Mouse (Mus musculus) intestine, embryonic 16.5 days (tissue): ENCODE measurements at regions not wholly inside any gene's neighbourhood (a gene's known extent, or its start where the extent isn't known, plus 50 kb on each side); places are given as distances from the start of the nearest gene placed in this dataset.
"Not testable (repeated sequence)": the region's sequence is repeated elsewhere in the genome, so short reads cannot be mapped to it uniquely, and the experiment has no call there.

ENCODE experiments used
- ATAC-seq: fragments of 200-750 bp; cut with Nextera tagmentation; 2 replicates; pipeline ENCODE4 v1.8.0; 2017; ENCODE audit warnings: moderate TSS enrichment, moderate library complexity
- H3K27ac ChIP-seq: fragments of 300-500 bp; sonication (generic); 2 replicates; pipeline ENCODE4 v1.5.1; 2014; ENCODE audit warnings: mild to moderate bottlenecking, low read length
- H3K27me3 ChIP-seq: fragments of 300-500 bp; sonication (generic); replicated peaks from 2 replicates; pipeline ENCODE4 v1.6.1; 2014; ENCODE audit warnings: low read length, control low read depth, mixed read lengths; ENCODE audit not compliant: control insufficient read depth, insufficient read depth
- H3K36me3 ChIP-seq: fragments of 300-500 bp; sonication (generic); 2 replicates; pipeline ENCODE4 v1.6.1; 2014; ENCODE audit warnings: low read length, control low read depth; ENCODE audit not compliant: control insufficient read depth, insufficient read depth
- H3K4me1 ChIP-seq: fragments of 300-500 bp; sonication (generic); 2 replicates; pipeline ENCODE4 v1.6.1; 2014; ENCODE audit warnings: low read length, control low read depth, mixed read lengths; ENCODE audit not compliant: control insufficient read depth, insufficient read depth
- H3K4me2 ChIP-seq: fragments of 300-500 bp; sonication (generic); 2 replicates; pipeline ENCODE4 v1.6.1; 2014; ENCODE audit warnings: low read depth, low read length, control low read depth
- H3K4me3 ChIP-seq: fragments of 300-500 bp; sonication (generic); 2 replicates; pipeline ENCODE4 v1.5.1; 2014; ENCODE audit warnings: mild to moderate bottlenecking, low read length
- H3K9ac ChIP-seq: fragments of 300-500 bp; sonication (generic); 2 replicates; pipeline ENCODE4 v1.6.1; 2014; ENCODE audit warnings: low read depth, low read length
- H3K9me3 ChIP-seq: fragments of 300-500 bp; sonication (generic); 2 replicates; pipeline ENCODE4 v1.6.1; 2016; ENCODE audit warnings: low read length, control low read depth; ENCODE audit not compliant: control insufficient read depth
- WGBS: fragments of 180-500 bp; shearing (Covaris S2); extraction: QIAGEN DNeasy Blood & Tissue Kit; methylation state at CpG from one replicate; pipeline ENCODE4 v1.1.7; 2014; 5-methylcytosine and 5-hydroxymethylcytosine counted together

GRCm38 (mm10) chr12:113322173-113322572 is 136.4 kb downstream of the Tmem121 start:
- H3K9me3 ChIP-seq, result no peaks in the 10 kb centered on the region
- no peaks in the 10 kb centered on the region for H3K4me1 ChIP-seq
- no peaks in the 10 kb centered on the region for H3K27me3 ChIP-seq
- no peak overlapping the region for H3K4me2 ChIP-seq
- H3K36me3 ChIP-seq, result no peaks in the 10 kb centered on the region
- no peak overlapping the region for H3K27ac ChIP-seq
- 87% methylated on average over 2 of the region's 2 CpGs for WGBS
- no peak overlapping the region for H3K4me3 ChIP-seq
- H3K9ac ChIP-seq, result no peak overlapping the region
- no peak for ATAC-seq

DNA sequence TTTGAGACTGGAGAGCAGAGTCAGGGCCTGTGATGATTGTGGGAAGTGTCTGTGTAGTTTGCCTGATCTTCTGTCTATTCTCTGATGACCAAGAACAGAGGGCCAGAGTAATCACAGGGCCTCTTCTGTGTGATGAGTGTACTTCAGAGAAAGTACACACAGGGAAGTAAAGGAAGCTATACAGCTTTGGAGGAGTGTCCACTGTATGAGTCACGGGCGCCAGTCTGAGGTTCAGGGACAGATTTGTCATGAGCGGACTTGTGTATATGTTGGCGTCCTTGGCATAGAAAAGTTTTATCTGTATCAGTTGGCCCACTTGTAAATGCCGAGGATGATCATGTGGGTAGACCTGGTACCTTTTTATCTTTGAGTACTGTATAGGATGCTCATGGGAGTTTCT is 142.1 kb downstream of the Tmem121 start:
- no peak overlapping the region for H3K9ac ChIP-seq
- no peak for ATAC-seq
- H3K4me1 ChIP-seq, result no peaks in the 10 kb centered on the region
- H3K27me3 ChIP-seq, result no peaks in the 10 kb centered on the region
- H3K4me3 ChIP-seq, result no peak overlapping the region
- H3K27ac ChIP-seq, result no peak overlapping the region
- H3K4me2 ChIP-seq, result no peak overlapping the region
- WGBS, result 88% methylated on average over 5 of the region's 5 CpGs
- H3K36me3 ChIP-seq, result no peaks in the 10 kb centered on the region
- no peaks in the 10 kb centered on the region for H3K9me3 ChIP-seq

DNA sequence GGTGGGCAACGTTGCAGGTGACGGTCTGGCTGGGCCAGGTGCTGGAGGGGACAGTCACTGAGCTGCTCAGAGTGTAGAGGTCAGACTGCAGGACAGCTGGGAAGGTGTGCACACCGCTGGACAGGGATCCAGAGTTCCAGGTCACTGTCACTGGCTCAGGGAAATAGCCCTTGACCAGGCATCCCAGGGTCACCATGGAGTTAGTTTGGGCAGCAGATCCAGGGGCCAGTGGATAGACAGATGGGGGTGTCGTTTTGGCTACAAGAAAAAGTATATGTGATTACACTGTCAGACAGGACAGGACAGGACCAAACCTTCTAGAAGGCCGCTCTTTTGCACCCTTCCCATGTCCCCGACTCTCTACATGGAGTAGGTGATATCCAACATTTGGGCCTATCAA is 144.5 kb downstream of the Tmem121 start:
- H3K9me3 ChIP-seq, result no peaks in the 10 kb centered on the region
- H3K4me1 ChIP-seq, result no peaks in the 10 kb centered on the region
- 84% methylated on average over 6 of the region's 6 CpGs for WGBS
- H3K4me2 ChIP-seq, result no peak overlapping the region
- no peak for ATAC-seq
- H3K9ac ChIP-seq, result no peak overlapping the region
- no peak overlapping the region for H3K27ac ChIP-seq
- H3K4me3 ChIP-seq, result no peak overlapping the region
- no peaks in the 10 kb centered on the region for H3K27me3 ChIP-seq
- no peaks in the 10 kb centered on the region for H3K36me3 ChIP-seq

DNA sequence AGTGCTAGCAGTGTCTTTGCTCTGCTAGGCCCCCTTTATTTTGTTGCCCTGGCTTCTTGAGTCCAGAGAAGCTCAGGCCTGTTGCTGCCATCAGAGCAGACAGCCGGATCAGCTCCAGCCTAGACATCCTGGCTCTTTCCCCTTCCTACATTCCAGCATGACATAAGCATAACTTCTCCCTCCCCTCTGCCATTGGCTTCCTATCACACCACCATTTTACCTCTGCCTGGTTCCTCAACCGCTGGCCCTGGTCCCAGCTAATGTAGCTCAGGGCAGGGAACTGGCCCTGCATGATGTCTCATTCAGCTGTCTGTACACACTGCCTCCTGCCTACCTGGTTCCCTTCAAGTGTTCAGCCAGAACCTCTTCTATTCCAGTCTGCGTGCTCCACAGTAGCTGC is 146.5 kb downstream of the Tmem121 start:
- H3K27ac ChIP-seq, result no peak overlapping the region
- no peaks in the 10 kb centered on the region for H3K4me1 ChIP-seq
- no peak overlapping the region for H3K4me2 ChIP-seq
- H3K36me3 ChIP-seq, result no peaks in the 10 kb centered on the region
- WGBS, result 72% methylated on average over 3 of the region's 3 CpGs
- H3K4me3 ChIP-seq, result no peak overlapping the region
- H3K9me3 ChIP-seq, result no peaks in the 10 kb centered on the region
- ATAC-seq, result peak; percentile 56; the same call in 1 of the 2 replicates
- H3K9ac ChIP-seq, result no peak overlapping the region
- H3K27me3 ChIP-seq, result no peaks in the 10 kb centered on the region

- no peaks in the 10 kb centered on the region for H3K9me3 ChIP-seq
- H3K9ac ChIP-seq, result no peak overlapping the region
- H3K4me1 ChIP-seq, result no peaks in the 10 kb centered on the region
- no peaks in the 10 kb centered on the region for H3K27me3 ChIP-seq
- H3K27ac ChIP-seq, result no peak overlapping the region
- H3K4me3 ChIP-seq, result no peak overlapping the region
- H3K36me3 ChIP-seq, result no peaks in the 10 kb centered on the region
- no peak overlapping the region for H3K4me2 ChIP-seq
- peak; percentile 59; the same call in 1 of the 2 replicates for ATAC-seq
Observed at GRCm38 (mm10) chr12:113333399-113333798, 147.7 kb downstream of the Tmem121 start.

DNA sequence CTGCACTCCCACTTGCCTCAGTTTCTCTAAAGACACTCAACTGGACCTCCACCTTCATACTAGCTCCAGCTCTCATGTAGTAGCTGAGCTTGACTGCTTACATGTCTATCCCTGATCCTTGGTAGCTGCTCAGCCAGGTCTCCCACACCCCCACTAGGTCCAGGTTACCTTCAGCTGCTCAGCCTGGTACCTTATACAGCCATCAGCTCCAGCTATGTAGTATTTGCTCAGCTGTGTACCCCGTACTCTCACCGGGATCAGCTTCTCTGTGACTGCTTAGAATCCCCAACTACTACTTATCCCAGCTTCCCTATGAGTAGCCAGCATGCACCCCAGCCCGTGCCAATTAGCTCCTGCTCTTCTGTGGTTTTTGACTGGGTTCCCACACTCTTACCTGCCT is 148.1 kb downstream of the Tmem121 start:
- not testable (repeated sequence) for H3K4me2 ChIP-seq, H3K4me3 ChIP-seq, H3K27ac ChIP-seq, H3K27me3 ChIP-seq, H3K4me1 ChIP-seq, H3K36me3 ChIP-seq, H3K9me3 ChIP-seq, H3K9ac ChIP-seq
- 66% methylated on average over 3 of the region's 3 CpGs for WGBS
- peak; percentile 63; the same call in 1 of the 2 replicates for ATAC-seq

DNA sequence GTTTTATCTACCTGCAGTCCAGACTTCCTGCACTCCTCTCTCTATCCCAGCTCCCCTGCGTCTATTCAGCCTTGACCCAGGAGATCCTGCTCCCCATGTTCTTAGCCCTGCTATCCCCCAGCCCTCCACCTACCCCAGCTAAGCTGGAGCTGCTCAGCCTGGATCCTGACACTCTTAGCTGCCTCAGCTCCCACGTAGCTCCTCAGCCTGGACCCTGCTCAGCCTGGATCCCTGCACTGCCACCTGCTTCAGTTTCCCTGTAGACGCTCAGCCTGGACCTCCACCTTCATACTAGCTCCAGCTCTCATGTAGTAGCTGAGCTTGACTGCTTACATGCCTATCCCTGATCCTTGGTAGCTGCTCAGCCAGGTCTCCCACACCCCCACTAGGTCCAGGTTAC is 151.5 kb downstream of the Tmem121 start:
- no peaks in the 10 kb centered on the region for H3K27me3 ChIP-seq
- WGBS, result 54% methylated on average over 3 of the region's 3 CpGs
- no peak overlapping the region for H3K4me2 ChIP-seq
- no peak for ATAC-seq
- no peaks in the 10 kb centered on the region for H3K4me1 ChIP-seq
- H3K4me3 ChIP-seq, result no peak overlapping the region
- H3K36me3 ChIP-seq, result no peaks in the 10 kb centered on the region
- H3K9ac ChIP-seq, result no peak overlapping the region
- no peak overlapping the region for H3K27ac ChIP-seq
- H3K9me3 ChIP-seq, result no peaks in the 10 kb centered on the region

- no peak for ATAC-seq
- Histone ChIP-seq H3K9me3 (no peaks in the 10 kb centered on the region), H3K27me3 (no peaks in the 10 kb centered on the region), H3K4me2 (no peak overlapping the region), H3K27ac (no peak overlapping the region), H3K36me3 (no peaks in the 10 kb centered on the region), H3K9ac (no peak overlapping the region), H3K4me3 (no peak overlapping the region), H3K4me1 (no peaks in the 10 kb centered on the region)
- WGBS, result 57% methylated on average over 7 of the region's 7 CpGs
Observed at GRCm38 (mm10) chr12:113338891-113339290, 150.4 kb upstream of the Adam6b start.

- WGBS, result 34% methylated on average over 3 of the region's 3 CpGs
Observed at GRCm38 (mm10) chr12:113341046-113341445, 148.3 kb upstream of the Adam6b start.

GRCm38 (mm10) chr12:113355132-113355531 is 134.2 kb upstream of the Adam6b start:
- Histone ChIP-seq H3K9ac (no peak overlapping the region), H3K4me2 (no peak overlapping the region), H3K36me3 (no peaks in the 10 kb centered on the region), H3K4me3 (no peak overlapping the region), H3K27me3 (no peaks in the 10 kb centered on the region), H3K4me1 (no peaks in the 10 kb centered on the region), H3K9me3 (no peaks in the 10 kb centered on the region), H3K27ac (no peak overlapping the region)
- WGBS, result 79% methylated on average over 2 of the region's 2 CpGs
- ATAC-seq, result no peak

More at GRCm38 (mm10) chr12:113341046-113341445, 148.3 kb upstream of the Adam6b start:
- Histone ChIP-seq H3K9ac (no peak overlapping the region), H3K4me3 (no peak overlapping the region), H3K4me2 (no peak overlapping the region), H3K36me3 (no peaks in the 10 kb centered on the region), H3K4me1 (no peaks in the 10 kb centered on the region), H3K27ac (no peak overlapping the region), H3K9me3 (no peaks in the 10 kb centered on the region), H3K27me3 (no peaks in the 10 kb centered on the region)
- ATAC-seq, result no peak
